Mouse (Mus musculus): ENCODE results near the gene Gpr15.
A peak's percentile ranks its signal among the peaks of the same experiment; 100 is the strongest.

Gene Gpr15

GRCm38 (mm10) chr16:58718666-58719120, at the start of gene Gpr15:
Gene Gpr15, minus strand, starts transcription at chr16:58719070.
- DNase-seq (ENCODE audit: low read depth, low spot score): no peak

GRCm38 (mm10) chr16:58763076-58763475, 44.2 kb upstream of the Gpr15 start, which contains the start of gene Olfr172:
Gene Olfr172, minus strand, starts transcription at chr16:58763176.
- DNase-seq (ENCODE audit: low read depth, low spot score): no peak

GRCm38 (mm10) chr16:58756191-58756590, 37.3 kb upstream of the Gpr15 start:
- no peak for DNase-seq (ENCODE audit: low read depth, low spot score)

GRCm38 (mm10) chr16:58751314-58751713, 32.4 kb upstream of the Gpr15 start:
- DNase-seq (ENCODE audit: low read depth, low spot score): no peak

- no peak for DNase-seq (ENCODE audit: low read depth, low spot score)
These were observed 27.8 kb upstream of the Gpr15 start for GRCm38 (mm10) chr16:58746715-58747114.

GRCm38 (mm10) chr16:58740751-58741150, 21.9 kb upstream of the Gpr15 start:
- DNase-seq (ENCODE audit: low read depth, low spot score): no peak

- no peak for DNase-seq (ENCODE audit: low read depth, low spot score)
These were observed 19.9 kb upstream of the Gpr15 start for GRCm38 (mm10) chr16:58738800-58739199.

- DNase-seq (ENCODE audit: low read depth, low spot score): no peak
These were observed 19.3 kb upstream of the Gpr15 start for GRCm38 (mm10) chr16:58738205-58738604.

- DNase-seq (ENCODE audit: low read depth, low spot score): no peak
These were observed 9.4 kb upstream of the Gpr15 start for GRCm38 (mm10) chr16:58728176-58728671.

GRCm38 (mm10) chr16:58727477-58728131, 8.7 kb upstream of the Gpr15 start, which contains the start of gene Cldnd1:
Gene Cldnd1, plus strand, starts transcription at chr16:58727910.
- peak; percentile 91 for DNase-seq (ENCODE audit: low read depth, low spot score)

GRCm38 (mm10) chr16:58726680-58727476, 8.0 kb upstream of the Gpr15 start:
- DNase-seq (ENCODE audit: low read depth, low spot score): no peak

GRCm38 (mm10) chr16:58722292-58722691, 3.4 kb upstream of the Gpr15 start:
- no peak for DNase-seq (ENCODE audit: low read depth, low spot score)

GRCm38 (mm10) chr16:58715018-58715417, 3.9 kb downstream of the Gpr15 start:
- DNase-seq (ENCODE audit: low read depth, low spot score): no peak

GRCm38 (mm10) chr16:58713128-58713527, 5.7 kb downstream of the Gpr15 start:
- DNase-seq (ENCODE audit: low read depth, low spot score): no peak

- DNase-seq (ENCODE audit: low read depth, low spot score): no peak
These were observed 6.6 kb downstream of the Gpr15 start for GRCm38 (mm10) chr16:58712221-58712620.

- no peak for DNase-seq (ENCODE audit: low read depth, low spot score)
These were observed 9.3 kb downstream of the Gpr15 start for GRCm38 (mm10) chr16:58709536-58709935.

GRCm38 (mm10) chr16:58708601-58709475, 10.0 kb downstream of the Gpr15 start:
- no peak for DNase-seq (ENCODE audit: low read depth, low spot score)

- DNase-seq (ENCODE audit: low read depth, low spot score): no peak
These were observed 11.5 kb downstream of the Gpr15 start for GRCm38 (mm10) chr16:58707276-58707905.

- DNase-seq (ENCODE audit: low read depth, low spot score): peak; percentile 9
These were observed 13.9 kb downstream of the Gpr15 start for GRCm38 (mm10) chr16:58704999-58705398.

GRCm38 (mm10) chr16:58703382-58704124, 15.3 kb downstream of the Gpr15 start:
- DNase-seq (ENCODE audit: low read depth, low spot score): no peak
